Mouse (Mus musculus) adrenal gland, postnatal 25 days (tissue): ENCODE measurements around the gene Wdfy2. TPM values are rescaled to one million over a fixed set of nuclear protein-coding genes. Genes with fewer than 3 reads are reported as not detected.

ENCODE experiments used
- DNase-seq: peaks from one replicate; pipeline ENCODE4 v3.0.0; 2021; ENCODE audit warnings: mixed read lengths
- microRNA-seq, 2 experiments: library from miRNA; unstranded; fragments of <30 nt; microRNA quantifications; one replicate each; pipeline ENCODE4 v1.2.0; 2021
- total RNA-seq: library from RNA; stranded (reverse); gene quantifications from 2 replicates; pipeline ENCODE4 v1.2.3, GENCODE M21; 2021

Wdfy2 gene
- total RNA-seq, 1 experiment from 2014 or later: 46.3 TPM

DNA sequence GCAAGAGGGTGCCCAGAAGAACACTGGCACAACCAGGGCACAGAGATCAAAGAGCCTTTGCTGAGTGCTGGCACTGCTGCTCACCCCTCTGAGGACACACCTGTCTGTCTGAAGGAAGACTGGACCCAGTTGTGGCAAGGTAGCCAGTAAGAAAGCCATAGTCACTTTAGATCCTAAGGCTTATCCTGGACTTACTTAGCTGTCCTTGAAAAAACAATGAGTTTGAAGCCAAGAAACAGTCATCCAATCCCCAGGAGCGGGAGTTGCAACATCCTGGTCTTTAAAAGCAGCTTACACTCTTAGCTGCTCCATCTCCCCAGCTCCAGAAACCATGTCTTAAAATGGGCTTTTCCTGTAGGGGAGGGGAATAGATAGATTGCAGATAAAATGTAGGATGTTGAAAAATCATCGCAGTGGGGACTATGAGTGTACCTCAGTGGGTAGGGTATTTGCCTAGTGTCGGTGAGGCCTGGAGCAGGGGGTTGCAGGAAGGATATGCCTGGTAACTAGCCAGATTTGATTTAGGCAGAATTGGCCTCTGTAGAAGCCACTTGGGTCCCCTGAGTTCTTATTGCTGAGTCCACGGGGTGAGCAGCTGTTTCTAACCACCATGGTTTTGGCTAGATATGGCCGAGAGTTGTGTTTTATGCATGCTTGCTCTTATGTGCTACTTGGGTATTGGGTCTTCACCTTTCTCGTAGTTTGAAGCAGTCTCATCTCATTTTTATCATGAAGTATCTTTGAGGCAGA, 99.3 kb downstream of the Wdfy2 start:
- DNase-seq: peak; percentile 15

DNA sequence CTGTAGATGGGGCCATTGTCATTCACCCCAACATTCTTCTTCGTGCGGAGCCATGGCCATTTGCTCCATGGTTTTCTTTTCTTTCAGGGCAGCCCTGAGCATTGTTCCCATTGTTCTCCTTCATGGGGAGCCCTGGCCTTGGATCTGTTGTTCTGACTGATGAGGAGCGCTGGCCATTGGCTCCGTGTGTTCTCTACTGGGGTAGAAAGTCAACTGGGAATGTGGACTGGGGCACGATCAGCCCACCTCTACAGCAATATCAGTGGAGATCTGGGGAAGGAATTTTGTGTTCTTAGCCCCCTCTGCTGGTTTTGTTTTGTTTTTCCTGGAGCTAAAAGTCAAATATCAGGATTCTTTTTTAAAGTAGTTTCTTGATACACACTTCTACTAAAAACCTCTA, 100.2 kb downstream of the Wdfy2 start:
- peak; percentile 34 for DNase-seq

DNA sequence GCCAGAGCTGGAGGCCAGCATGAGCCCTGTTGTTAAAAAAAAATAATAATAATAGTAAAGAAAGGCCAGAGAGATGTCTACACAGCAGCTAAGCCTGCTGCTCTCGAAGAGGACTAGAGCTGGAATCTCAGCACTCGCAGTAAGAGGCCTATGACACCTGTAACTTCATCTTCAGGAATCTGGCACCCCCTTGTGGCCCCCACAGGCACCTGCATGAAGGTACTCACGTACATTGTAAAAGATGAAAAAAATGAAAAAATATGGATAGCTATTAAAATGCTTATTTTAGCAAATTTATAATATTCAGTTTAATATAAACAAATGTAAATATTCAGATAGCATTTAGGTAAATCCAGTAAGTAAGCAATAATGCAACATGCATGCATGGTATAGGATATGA, 102.0 kb downstream of the Wdfy2 start:
- DNase-seq: no peak

DNA sequence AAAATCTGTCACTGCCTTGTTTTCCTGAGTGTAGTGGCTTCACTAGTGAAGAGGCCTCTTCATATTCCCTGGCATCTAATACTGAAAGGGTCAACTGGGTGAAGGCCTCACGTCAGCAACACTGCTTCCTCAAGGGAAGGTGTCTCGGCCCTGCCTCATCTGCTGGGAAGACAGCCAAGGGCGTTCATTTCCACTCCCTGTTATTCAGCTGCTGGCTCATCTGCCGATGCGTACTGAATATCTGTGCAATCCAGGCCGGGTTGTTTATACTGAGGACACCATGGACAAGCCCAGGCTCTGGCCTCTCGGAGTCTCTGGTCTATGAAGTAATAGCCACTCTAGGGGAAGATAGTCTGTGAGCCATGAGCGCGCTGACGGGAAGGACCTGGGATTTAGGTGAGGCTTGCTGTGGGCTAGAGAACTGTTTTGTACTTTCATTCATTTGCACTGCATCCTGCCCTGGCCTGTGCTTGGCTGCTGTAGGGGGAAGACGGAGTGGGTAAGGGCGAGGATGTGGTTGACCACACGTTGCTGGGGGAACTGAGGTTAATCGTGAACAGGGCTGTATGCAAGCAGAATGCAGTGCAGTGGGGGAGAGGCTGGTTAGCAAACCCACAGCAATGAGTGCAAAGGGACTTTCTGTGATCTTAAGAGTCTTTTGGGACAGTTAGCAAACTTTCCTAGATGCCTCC, 103.1 kb downstream of the Wdfy2 start:
- peak; percentile 77 for DNase-seq

DNA sequence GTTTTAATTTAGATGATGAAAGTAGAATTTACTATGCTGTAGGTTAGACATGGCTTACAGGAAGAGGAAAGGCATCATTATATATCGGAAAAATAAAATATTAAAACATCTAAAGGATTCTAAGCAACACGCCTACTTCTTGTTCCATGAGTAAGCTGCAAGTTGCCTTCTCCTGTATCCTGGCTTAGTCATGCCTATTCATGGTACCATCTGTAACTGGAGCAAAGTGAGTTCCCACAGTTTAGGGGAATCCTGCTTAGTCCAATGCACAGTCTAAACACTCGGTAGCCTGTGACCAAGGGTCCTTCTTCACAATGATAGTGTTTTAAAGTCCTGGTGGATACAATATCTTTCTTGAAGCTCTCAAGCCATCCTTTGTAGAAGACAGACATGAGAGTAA, 109.3 kb downstream of the Wdfy2 start:
- DNase-seq: no peak

DNA sequence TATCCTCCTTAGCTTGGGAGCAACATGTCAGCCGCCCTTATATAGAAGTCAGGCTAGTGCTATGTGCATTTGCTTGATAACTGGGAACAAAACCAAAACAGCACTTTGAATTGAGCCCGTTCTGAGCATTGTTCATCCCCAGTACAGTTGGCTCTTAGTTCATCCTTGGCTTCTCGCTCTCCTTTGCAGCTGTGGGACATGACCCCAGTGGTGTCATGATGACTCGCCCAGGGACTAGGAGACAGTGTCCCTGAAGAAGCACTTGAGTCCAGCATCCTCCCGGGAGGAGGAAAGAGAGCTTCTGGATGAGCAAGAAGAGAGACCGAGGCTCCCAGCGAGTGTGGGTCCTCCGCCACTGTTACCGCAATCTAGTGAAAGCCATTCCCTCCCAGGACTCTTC, 118.6 kb downstream of the Wdfy2 start:
- no peak for DNase-seq

DNA sequence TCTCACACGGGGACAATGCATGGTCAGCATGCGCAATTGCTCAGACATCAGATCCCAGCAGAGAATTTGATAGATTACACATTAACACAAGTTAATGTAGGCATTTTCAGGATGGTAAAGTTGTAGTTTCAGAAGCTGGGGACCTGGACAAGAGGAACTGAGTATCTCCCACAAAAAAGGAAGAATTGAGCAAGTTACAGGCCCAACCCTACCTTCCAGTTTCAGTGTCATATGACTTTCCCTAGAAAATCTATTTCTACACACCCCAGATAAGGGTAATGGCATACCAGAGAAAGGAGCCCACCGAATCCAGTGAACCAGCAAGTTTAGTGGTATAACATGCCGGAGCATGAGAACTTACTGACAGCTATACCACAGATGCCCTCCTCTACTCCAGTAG, 126.2 kb downstream of the Wdfy2 start:
- DNase-seq: no peak

DNA sequence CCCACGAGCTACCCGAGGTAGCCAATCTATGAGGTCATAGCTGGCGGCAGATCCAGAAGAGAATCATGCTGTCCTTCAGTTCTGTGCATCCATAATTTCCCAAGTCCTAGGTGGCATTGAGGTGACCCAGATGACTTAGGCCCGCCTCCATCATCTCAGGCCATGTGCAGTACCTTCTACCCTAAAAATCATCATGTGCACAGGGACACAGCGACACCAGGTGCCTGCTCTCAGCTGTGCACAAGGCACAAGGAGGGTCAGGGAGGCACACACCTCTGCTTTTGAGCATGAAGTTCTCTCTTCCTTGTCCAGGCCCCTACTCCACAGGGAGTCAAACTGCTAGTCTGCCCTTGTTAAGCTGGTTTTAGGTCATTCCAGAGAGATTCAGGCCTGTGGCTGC, 127.9 kb downstream of the Wdfy2 start:
- no peak for DNase-seq

DNA sequence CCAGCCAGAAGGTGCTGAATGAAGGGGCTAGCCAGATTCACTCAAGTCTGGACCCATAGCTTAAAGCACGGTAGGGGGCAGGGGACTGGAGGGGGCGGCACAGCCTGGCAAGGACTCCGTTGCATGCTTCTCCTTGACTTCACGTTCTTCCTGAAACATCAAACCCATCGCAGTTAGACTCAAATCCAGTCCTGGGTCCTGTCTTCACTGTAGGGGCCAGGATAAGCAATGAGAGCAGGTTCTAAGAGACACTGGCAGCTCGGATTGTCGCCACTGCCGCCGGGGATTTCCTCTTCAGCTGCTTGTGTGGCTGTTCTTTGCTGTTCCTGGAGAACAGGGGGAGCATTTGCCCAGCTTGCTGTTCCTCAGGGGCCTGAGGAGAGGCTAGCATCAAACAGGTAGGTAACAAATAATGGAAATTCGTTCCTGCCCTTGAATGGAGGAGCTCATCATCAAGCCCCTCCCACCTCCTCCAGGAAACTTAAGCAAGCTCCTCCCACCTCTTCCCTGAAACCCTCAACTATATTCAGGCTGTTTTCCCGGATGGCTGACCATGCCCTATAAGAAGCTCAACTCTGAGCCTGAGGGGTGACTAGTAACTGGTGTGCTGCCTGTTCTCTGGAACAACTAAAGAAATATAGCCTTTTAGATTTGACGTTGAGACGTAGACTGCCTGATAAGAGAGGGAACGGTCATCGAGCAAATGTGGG, 128.5 kb downstream of the Wdfy2 start:
- no peak for DNase-seq

DNA sequence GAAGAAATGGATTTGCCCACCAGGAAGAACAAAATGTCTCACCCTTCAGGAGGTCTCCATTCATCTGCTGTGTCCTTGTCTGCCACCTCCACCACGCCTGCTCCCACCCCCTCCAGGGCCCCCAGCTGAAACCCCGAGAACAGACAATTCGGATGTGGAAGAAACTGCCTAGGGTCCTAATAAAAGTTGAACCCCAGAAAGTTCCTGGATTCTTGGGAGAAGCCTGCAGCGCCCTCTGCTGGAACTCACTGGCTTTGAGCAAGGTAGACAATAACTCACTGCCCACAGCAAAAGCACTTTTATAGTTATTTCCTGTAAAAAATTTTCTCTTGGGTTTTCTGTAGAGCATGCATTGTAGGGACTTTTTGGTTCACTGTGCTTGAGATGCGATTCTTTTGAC, 137.6 kb downstream of the Wdfy2 start:
- DNase-seq: peak; percentile 80

DNA sequence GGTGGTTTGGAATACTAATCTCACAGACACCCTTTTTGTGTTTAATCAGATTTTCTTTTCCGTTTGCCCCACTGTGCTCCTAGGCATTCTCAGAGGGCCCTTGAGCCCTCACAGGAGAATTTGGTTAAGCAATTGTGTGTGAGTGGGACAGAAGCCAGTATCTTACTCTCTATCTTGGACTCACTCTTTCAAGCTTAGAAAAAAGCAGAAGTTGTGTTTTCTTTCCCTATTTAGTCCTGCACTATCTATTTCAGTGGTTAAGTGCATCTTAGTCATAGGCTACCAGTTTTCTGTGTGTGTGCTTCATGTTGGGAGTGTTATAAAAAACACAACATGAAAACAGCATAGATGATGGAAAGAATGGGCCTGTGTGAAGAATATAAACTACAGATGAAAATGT, 142.3 kb downstream of the Wdfy2 start:
- DNase-seq: no peak

DNA sequence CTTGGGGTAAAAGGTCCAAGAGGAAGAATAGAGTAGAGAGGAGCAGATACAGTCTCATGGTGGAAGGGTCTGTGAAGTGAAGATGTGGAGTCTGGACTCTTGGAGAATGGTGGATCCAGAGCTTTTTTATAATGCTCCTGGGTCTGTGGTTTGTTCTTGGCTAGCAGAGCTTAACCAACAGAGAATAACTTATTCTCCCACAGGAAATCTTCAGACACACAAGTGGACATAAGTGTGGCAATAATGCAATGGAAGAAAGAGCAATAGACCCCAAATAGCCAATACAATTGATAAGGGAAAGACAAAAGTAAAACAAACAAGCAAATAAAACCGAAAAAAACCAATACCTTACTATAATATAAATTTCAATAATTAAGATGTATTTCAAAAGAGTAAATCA, 146.9 kb downstream of the Wdfy2 start, which contains the start of gene Defb48:
TSS of gene Defb48 (minus strand) at position 101 of the 400 bp plus-strand sequence.
- no peak for DNase-seq

DNA sequence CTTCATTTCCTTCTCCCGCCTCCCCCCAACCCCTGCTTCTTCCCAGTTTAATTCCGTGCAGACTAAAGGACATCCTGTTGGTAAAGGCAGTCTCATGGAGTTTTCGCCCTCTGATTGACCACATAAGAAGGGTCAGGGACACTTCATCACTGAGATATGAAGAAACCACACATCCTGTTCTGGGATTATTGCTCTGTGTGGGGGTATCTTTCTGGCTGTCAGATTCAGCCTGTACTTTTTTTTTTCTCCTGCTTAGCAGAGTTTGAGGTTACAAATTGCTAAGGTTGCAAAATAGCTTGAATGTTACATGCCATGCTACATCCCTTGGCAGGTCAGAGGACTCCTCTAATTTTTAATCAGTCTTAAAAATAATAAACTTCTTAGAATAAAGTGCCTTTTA, 153.8 kb downstream of the Wdfy2 start:
- DNase-seq: no peak

DNA sequence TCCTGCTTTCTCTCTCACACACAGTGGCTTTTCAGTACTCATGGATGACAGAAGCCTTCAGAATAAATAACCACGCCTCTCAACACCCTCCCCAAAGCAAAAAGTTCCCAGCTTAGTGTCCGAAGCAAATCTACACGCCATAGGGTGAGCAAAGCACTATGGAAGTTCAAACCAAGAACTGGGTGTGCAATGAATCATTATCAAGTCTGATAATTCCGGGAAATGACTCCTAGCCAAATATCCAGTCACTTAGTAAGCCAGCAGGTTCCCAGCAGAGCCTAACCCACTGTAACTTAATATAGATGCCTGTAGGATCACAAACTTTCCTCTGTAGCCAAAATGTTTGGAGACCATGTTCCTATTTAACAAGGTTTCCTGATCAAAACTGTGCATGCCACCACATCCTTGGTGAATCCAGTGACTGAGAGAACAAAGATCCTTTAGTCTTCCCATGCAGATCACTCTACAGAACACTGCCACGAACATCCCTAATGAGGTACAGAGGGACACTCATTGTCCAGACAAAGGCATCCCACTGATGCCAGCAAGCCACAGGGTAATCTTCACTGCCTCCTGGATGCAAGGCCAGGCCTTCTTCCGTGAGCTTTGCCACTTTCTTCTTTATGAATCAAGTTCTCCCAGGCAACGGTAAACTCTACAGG, 154.5 kb downstream of the Wdfy2 start:
- no peak for DNase-seq

DNA sequence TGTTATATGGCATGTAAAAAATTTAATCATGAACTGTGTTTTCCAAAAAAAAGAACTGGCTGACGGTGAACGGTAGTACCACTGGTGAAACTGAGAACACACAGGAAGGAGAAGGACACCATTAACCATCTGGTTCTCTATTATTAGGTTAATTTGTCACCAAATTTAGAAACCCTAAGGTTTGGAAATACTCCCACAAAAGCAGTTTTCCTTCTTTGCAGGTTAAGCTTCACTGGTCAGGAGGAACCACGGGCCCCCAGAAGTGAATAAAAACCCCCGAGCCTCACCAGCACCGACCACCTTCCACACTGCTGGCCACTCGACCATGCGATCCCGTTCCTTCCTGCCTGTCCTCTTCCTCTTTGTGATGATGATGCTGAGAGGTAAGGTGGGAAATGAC, 160.3 kb downstream of the Wdfy2 start, which contains the start of gene Defb47:
TSS of gene Defb47 (plus strand) at position 301 of the 400 bp plus-strand sequence.
- no peak for DNase-seq

DNA sequence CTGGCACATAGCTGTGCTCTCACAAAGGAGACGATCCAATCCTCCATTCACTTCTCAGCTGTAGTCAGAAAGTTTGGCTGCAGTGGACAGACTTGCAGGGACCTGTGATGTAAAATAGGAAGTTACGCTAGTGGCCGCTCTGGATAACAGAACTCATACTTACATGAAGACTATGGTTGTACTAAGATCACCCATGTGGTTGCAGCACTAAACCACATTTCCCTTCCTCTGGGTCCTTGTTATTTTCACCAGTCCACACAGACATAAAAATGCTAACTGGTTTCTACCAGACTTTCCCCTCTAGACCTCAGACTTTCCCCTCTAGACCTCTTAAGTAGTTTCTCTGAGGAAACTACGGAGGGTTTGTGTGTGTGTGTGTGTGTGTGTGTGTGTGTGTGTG, 161.5 kb downstream of the Wdfy2 start:
- DNase-seq: no peak

DNA sequence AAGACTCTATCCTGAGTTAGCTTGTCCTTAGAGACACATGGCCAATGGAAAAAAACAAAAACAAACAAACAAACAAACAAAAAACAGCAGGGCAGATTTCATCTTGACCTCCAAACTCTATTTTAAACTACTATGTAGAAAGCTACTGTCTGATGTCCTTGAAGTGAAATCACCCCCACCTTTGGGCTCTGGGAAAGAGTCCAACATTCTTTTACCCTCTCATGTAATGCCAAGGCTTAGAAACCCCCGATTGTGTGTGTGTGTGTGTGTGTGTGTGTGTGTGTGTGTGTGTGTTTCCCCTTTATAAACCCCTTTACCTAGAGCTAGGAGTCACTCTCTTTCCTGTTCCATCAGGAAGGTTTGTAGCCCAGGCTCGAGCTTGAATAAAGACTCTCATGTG, 165.1 kb downstream of the Wdfy2 start:
- no peak for DNase-seq

Small RNA genes lying within 50 kb of the gene (microRNA-seq; reads per million reads assigned to microRNA genes)
- 0 reads per million in 2 experiments for gene Mir6541
- gene Mir8098: 1.8 to 2.4 reads per million in 2 experiments

Other genes starting within 250 kb of the Wdfy2 start
- gene Serpine3, start 174.0 kb upstream of the Wdfy2 start, total RNA-seq: not detected in 2 replicates
- 59.8 and 80.8 TPM in 2 replicates for gene Ints6, start 76.5 kb upstream of the Wdfy2 start, total RNA-seq
- gene Defb48, start 146.8 kb downstream of the Wdfy2 start, total RNA-seq: not detected in 2 replicates
- gene Defb47, start 160.4 kb downstream of the Wdfy2 start, total RNA-seq: not detected in 2 replicates
- not detected in 2 replicates for gene Defb43, start 174.1 kb downstream of the Wdfy2 start, total RNA-seq
- gene Defb42, start 209.3 kb downstream of the Wdfy2 start, total RNA-seq: 0.61 TPM in 1 of 2 replicates, not detected in the other
- gene Defb30, start 212.3 kb downstream of the Wdfy2 start, total RNA-seq: not detected in 2 replicates